Mouse (Mus musculus): ENCODE data around the gene Tufm. TPM values are rescaled to one million over a fixed set of nuclear protein-coding genes. Genes with fewer than 3 reads are reported as not detected.

Gene Tufm
- total RNA-seq, 2 experiments from 2014 or later: 77.2 to 78.8 TPM

Other genes with a start within 250 kb of the Tufm start
- 10 to 100 TPM; 98.2 to 99.0 TPM for gene Sbk1, start 214.7 kb upstream of the Tufm start, total RNA-seq (2021)
- 1 to 10 TPM; 1.1 to 1.3 TPM for gene Lat, start 117.8 kb upstream of the Tufm start, total RNA-seq (2021)
- gene Spns1, start 109.9 kb upstream of the Tufm start, total RNA-seq (2021): 10 to 100 TPM; 87.5 to 89.6 TPM
- 1 to 10 TPM; 5.8 to 8.4 TPM for gene Nfatc2ip, start 90.6 kb upstream of the Tufm start, total RNA-seq (2021)
- not detected for gene Cd19, start 72.5 kb upstream of the Tufm start, total RNA-seq (2021)
- gene Rabep2, start 58.6 kb upstream of the Tufm start, total RNA-seq (2021): 10 to 100 TPM in 1 of 2 experiments, 1 to 10 TPM in 1; 9.8 to 13.5 TPM
- gene Atp2a1, start 24.3 kb upstream of the Tufm start, total RNA-seq (2021): 1 to 10 TPM in 1 of 2 experiments, under 1 TPM in 1; 0.76 to 1.0 TPM
- 10 to 100 TPM; 70.8 to 73.1 TPM for gene Sh2b1, start 11.9 kb upstream of the Tufm start, total RNA-seq (2021)
- gene Atxn2l, start 16.1 kb downstream of the Tufm start, total RNA-seq (2021): 100 to 1,000 TPM; 101 to 134 TPM
- gene Eif3c, start 79.0 kb downstream of the Tufm start, total RNA-seq (2021): 100 to 1,000 TPM; 184 to 193 TPM
- gene Apobr, start 97.6 kb downstream of the Tufm start, total RNA-seq (2021): 1 to 10 TPM in 1 of 2 experiments, under 1 TPM in 1; 0.28 to 1.1 TPM
- gene Cln3, start 98.5 kb downstream of the Tufm start, total RNA-seq (2021): 10 to 100 TPM; 30.3 to 37.4 TPM
- not detected for gene Il27, start 107.6 kb downstream of the Tufm start, total RNA-seq (2021)
- 1 to 10 TPM; 5.8 to 8.6 TPM for gene Nupr1, start 143.5 kb downstream of the Tufm start, total RNA-seq (2021)
- gene Sgf29, start 161.9 kb downstream of the Tufm start, total RNA-seq (2021): 10 to 100 TPM; 30.5 to 35.1 TPM
- 10 to 100 TPM in 1 of 2 experiments, 1 to 10 TPM in 1; 9.5 to 11.1 TPM for gene Sult1a1, start 189.1 kb downstream of the Tufm start, total RNA-seq (2021)
- 100 to 1,000 TPM; 104 to 112 TPM for gene Bola2, start 208.0 kb downstream of the Tufm start, total RNA-seq (2021)
- 10 to 100 TPM; 16.4 to 19.4 TPM for gene Slx1b, start 208.4 kb downstream of the Tufm start, total RNA-seq (2021)
- gene Coro1a, start 220.4 kb downstream of the Tufm start, total RNA-seq (2021): 100 to 1,000 TPM; 129 to 139 TPM

Data from layer of hippocampus, postnatal 25 days (tissue).